Mouse (Mus musculus) T-helper 17 cell (primary cell): ENCODE results near the gene Copg2.

Source experiments
- in situ Hi-C, 2 experiments: fragments of 300-600 bp; cut with MboI, MseI; formaldehyde crosslinking; loops; 1 replicate in 1 of 2; 2 replicates in 1 of 2; pipeline ENCODE4 v1.15.1; 2025; ENCODE audit warnings: high pct_unique_total_duplicates in 2 of 2

Copg2 gene

DNA sequence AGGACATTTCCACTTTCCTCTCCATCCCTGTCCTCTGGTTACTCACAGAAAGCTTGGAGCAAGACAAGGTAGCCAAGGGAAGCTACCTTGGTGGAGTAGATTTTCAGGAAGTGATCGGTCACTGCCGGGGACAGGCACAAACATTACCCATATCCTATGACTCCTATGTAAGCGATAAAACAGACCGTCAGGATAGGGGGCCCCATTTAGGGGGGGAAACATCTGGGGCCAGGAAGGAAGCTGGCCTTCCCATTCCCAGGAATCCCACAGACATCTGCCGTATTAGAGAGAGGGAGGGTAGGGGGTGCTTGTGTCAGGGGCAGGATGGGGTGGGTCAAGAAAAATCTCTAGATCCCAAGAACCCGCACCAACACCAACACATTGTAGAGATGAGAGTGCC lies 196.4 kb downstream of the Copg2 start:
- in situ Hi-C loops: loop anchor here (5.0 to 10.0 kb wide), 2 partner anchors 102 to 105 kb away; no protein-coding TSS in a partner anchor

DNA sequence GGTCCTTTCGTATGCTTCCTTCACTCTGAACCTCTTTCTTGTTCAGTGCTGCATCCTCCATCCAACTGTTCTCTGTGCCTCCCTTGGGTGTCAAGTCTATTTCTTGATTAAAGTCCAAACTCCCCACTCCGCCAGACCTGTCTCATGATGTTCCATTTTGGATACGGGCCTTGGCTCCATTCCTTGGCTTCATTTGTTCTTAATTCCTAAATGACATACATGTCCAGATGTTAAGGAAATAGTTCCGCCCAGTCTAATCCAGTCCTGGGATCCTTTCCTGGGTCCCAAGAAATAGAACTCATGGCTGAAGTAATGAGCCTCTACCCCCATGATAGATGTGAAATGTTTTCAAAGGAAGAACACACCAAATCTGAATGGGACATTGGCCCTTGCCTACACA lies 198.6 kb downstream of the Copg2 start:
- in situ Hi-C loops: loop anchor here in 1 of 2 experiments (5.0 kb wide), 1 partner anchor 39 kb away; no protein-coding TSS in a partner anchor
